Mouse (Mus musculus): ENCODE results near the gene Nadk2.

The Nadk2 gene

GRCm38 (mm10) chr15:9132693-9133443 lies 61.8 kb downstream of the Nadk2 start:
- no peak for DNase-seq

GRCm38 (mm10) chr15:9134891-9135507 lies 63.9 kb downstream of the Nadk2 start:
- no peak for DNase-seq

- no peak for DNase-seq
Observed at GRCm38 (mm10) chr15:9139447-9139846, 68.4 kb downstream of the Nadk2 start.

- DNase-seq: peak; percentile 91 to 93
Observed at GRCm38 (mm10) chr15:9140252-9140680, 69.2 kb downstream of the Nadk2 start, which contains the start of gene Lmbrd2. TSS of gene Lmbrd2 (plus strand) at chr15:9140550.

- DNase-seq: no peak
Observed at GRCm38 (mm10) chr15:9140684-9141171, 69.7 kb downstream of the Nadk2 start.

GRCm38 (mm10) chr15:9155325-9155724 lies 84.3 kb downstream of the Nadk2 start, which contains the start of gene Skp2:
TSS of gene Skp2 (minus strand) at chr15:9155425.
- DNase-seq: no peak
